Mouse (Mus musculus) MEL-GATA-1-ER (cell line): ENCODE measurements around the gene Phyhipl.

ENCODE experiments used
- DNase-seq: peaks from one replicate; pipeline ENCODE4 v3.0.0-alpha.2; 2012; ENCODE audit warnings: low read depth; ENCODE audit errors: extremely low read depth

The Phyhipl gene

DNA sequence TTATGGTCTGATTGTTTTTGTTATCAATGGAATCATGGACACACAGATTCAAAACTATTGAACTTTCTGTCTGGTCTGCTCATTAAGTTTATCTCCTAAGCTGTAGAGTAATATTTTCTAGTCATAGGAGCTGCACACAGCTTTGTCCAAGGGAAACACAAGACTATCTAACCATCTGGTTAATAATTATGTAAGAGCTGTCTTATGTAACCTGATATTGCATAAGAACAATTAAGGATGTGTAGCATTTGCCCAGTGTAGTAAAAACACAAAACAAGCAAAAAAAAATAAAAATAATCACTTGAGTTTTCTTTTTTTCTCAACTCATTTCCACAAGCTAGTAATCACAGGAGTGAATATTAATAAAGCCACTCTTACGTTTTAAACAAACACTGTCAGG is 20.5 kb downstream of the Phyhipl start:
- no peak for DNase-seq

DNA sequence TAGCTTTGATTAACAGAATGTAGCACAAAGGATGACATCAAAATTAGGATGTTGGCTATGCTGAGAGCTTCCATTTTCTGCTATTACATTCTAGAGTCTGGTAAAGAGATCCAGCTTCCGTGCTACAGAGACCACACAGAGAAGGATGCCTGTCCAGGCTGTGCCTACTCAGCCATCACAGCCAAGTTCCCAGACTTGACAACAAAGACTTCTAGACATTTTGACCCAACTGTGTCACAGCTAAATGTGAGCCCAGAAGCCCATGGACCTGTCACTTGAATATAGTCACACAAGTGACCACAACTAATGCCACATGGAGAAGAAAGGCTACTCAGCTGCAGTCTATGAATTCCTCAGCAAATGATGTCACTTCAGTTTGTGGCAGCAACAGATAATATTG is 24.6 kb downstream of the Phyhipl start:
- DNase-seq = no peak

DNA sequence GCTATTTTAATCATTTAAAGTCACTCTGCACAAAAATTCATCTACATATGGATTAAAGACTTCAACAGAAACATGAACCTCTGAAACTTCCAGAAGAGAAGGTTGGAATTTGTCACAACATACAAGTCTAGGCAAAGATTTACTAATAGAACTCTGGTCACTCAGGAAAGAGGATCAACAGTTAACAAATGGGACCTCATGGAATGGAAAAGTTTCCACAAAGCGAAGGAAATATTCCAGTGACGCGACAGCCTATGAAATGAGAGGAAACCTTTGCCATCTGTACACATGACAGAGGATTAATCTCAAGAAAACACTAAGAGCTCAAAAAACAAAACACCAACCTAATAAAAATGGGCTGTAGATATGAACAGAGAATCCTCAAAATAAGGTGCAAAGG is 32.3 kb downstream of the Phyhipl start:
- no peak for DNase-seq

DNA sequence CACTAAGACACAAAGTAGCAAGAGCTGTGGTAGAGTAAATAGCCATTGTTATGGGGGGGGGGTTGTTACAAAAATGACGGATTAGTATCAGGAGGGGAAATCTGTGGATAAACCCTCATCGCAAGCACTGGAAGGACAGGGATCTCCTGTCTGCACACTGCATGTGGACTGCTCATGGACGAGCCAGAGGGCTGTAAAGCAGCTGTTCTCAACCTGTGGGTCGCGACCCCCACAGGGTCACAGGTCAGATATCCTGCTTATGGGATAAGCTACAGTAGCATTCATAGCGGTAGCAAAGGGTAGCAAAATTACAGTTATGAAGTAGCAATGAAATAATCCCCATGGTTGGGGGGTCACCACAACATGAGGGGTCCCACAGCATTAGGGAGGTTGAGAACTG is 39.4 kb downstream of the Phyhipl start:
- no peak for DNase-seq

DNA sequence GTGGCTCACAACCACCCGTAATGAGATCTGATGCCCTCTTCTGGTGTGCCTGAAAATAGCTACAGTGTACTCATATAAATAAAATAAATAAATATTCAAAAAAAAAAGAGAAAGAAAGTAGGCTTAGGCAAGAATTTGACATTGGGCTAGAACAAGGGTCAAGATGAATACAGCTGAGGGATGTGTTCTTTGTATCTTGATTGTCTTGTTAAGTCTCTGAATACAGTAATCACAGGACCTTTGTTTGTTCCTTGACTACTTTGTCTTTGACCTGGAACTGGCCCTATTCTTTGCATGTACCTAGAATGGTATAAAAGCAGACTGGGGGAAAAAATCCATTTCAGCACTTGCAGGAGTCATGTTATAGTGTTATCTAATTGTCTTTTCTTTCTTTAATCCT is 44.1 kb downstream of the Phyhipl start:
- DNase-seq = no peak

DNA sequence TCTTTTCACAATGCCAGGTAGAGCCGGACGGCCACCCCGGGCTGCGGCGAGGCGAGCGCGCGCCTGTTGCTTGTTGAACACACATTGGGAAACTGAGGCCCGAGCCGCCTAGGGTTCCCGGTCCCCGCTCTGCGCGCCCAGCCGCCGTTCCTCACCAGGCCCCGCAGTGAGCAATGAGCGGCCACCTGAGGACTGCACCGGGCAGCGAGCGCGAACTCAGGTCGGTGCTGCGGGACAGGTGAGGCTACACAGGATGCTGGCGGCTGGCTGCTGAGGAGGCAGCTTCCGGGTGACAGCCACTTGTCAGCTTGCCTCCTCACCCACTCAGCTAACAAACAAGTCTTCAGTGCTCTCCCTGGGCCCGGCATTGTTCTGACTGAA is 55.9 kb downstream of the Phyhipl start:
- DNase-seq = no peak

DNA sequence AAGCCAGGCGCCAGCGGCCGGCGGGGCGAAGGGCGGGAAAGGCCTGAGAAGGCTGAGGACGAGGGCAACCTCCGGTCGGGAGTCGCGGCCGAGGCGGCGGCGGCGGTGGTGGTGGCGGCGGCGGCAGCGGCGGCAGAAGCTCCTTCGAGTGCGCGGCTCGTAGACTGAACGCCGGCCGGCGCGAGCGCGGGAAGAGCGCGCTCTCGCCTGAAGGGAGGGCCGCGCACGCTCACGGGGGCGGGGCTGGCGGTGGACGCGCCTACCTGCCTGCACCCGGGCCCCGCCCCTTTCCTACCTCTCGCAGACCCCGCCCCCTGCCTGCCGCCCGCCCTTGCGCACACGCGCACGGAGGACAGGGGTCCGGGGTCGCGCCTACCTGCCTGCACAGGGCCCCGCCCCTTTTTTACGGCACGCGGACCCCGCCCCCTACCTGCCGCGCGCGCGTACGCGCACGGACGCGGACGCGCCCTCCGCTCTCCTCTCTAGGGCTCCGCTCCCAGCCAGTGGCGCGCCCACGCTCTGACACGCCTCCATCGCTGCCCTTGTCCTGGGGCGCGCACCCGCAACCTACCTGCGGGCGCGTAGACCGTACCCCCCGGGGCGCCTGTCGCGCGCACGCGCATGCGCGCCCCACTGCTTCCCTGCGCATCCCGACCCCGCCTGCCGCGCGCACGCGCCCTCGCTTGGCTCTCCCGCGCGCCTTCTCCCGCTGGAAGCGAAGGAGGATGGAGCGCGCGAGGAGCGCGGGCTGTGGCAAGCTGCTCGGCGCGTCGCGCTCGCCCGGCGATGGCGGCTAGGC is 56.4 kb downstream of the Phyhipl start:
- no peak for DNase-seq

DNA sequence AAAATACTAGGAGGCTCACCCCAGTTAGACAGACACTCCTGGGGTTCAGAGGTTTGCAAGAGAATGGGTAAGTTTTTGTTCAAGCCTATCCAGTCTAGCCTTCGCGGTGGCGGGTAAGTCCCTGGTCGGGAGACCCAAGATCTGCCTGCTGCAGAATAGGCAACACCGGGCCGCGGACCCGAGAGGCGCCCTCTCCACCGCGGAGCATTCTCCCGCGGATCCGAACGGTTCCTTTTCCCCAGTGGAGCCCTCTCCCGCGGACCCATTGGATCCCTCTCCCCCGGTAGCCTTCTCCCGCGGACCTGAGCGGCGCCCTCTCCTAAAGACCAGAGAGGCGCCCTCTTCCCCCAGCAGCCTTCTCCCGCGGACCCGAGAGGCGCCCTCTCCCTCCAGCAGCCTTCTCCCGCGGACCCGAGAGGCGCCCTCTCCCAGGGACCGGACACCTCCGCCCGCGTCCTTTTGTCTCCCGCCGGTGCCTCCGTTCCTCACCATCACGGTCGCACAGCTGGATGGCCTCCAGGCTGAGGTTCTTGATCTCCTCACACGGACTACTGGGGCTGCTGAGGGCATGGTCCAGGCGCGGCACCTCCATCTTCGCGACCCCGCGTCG is 57.1 kb downstream of the Phyhipl start:
- no peak for DNase-seq

DNA sequence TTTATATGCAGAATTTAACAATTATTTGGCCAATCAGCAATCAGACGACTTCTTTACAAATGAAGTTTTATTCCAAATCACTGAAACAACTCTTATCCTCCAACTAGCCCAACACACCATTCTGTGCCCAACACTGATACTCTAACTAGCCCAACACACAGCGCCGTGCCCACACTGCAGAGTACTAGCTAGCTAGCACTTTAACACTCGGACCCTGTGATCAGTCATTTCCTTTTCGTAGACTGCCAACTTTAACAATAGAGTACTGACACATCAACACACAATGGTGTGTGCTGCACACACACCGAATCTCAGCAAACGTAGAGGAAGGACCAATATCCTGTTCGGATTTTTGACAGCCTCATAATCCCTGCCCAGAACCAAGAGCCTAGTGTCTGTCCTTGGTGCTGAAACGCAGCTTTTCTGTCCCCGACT is 57.7 kb downstream of the Phyhipl start:
- DNase-seq = no peak

DNA sequence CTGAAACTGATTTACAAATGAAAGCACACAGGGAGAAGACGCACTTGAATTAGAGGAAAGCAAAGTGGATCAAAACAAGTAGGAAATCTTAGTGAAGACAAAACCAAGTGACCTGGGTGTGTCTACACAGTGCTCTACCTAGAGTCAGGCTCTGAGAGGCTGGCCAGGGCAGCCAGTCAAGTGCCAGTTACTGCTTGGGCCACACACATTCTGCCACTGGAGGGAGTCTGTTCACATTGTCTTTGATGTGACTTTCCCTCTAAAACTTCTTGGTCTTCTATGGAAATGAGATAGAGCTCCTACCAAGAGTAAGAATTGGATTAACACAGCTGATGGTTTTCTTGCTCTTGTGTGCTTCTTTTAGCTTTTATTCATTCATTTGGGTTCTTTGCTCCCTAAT is 61.8 kb downstream of the Phyhipl start:
- DNase-seq = no peak

DNA sequence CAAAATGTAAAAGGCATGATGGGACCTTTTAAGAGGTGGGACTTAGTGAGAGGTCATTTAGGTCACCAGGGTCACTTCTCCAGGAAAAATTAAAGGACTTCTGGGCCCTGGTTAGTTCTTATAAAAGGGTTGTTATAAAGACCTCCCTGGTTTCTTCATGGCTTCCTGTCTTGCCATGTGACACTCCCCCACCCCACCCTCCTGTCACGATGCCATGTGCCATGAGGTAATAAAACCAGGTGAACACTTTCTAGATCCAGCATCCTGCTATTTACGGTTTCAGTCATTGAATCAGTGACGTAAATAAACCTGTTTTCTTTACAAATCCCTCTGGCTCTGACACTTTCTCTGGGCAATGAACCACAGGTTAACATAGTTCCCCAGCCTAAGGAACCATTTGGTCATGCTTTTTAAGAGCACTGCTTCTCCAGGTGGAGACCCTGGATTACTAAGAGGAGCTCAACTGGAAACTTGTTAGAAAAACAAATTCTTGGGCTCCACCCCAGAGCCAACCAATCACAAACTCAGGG is 68.8 kb downstream of the Phyhipl start:
- no peak for DNase-seq

DNA sequence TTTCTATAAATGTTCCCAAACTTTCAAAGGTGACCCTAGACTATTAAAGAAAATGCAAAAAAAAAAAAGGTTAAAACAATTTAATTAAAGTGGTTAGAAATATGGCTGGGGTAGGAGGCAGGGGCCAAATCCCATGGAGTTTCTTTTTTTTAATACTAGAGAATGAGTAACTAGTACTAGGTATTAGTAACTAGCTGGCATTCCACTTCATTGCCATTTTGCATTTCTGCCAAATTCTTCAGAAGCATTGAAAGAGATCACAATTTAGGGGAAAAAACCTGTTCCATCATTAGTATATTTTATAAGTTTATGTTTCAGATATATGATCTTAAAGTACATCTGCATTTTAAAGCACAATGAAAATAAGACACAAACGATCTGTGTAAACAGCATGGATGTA is 71.6 kb downstream of the Phyhipl start:
- DNase-seq = no peak

DNA sequence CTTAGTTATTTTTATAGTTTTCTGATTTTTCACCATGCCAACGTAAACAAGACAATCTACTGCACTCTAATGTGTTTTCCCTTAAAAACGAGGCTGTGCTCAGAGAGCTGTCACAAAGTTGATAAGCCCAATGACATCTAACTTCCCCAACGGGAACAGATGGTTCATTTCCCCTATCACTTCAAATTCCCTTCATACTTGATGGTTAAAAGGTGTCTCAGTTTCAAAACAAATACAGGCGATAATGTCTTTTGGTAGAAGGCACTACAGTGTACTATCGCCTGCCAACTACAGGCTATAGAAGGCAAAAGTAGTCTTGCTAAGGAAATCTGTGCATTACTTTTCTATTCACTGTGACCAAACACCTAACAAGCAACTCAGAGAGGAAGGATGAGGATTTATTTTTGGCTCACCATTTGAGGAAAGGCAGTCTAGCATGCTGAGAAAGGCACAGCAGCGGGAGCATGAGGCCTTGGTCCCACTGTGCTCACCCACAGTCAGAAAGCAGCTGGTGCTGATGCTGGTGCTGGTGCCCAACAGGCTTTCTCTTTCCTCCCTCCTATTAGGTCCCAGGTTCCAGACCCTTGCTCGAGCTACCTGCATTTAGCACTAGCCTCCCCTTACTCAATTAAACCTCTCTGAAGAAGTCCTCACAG is 74.1 kb downstream of the Phyhipl start:
- no peak for DNase-seq

DNA sequence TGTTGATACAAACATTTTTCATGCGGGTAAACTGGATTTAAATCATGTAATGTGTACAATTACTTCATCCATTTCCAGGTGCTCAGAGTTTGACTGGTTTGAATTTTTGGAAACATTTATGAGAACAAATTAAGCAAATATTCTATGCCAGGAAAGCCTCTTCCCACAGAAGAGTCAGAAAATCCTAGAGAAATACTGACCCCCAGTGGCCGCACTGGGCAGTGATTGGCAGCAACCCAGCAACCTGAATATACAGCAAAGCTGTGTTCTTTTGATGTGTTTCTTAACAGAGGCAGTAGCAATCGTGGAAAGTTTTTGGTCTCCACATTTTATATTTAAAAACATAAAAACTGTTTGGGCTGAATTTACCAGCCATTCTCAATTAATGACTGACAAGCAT is 92.1 kb downstream of the Phyhipl start:
- no peak for DNase-seq

DNA sequence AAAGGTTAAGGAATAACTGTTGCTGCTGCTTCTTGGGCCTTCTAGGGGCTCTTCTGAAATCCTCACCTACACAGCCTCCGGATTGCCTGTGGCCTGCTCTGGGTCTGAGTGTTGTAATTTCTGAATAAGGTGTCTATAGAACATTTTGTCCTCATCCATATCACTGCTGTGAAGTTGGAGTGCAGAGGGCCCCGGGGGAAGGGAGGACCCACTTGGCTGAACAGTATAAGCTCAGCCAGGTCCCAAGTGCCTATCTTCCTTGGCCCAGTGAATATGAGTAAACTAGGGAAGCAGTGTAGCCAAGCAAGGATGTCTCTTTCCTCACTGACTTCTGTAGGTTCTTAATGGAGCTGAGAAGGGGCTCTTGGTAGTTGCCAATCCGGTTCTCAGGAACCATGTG is 103.2 kb downstream of the Phyhipl start:
- no peak for DNase-seq

DNA sequence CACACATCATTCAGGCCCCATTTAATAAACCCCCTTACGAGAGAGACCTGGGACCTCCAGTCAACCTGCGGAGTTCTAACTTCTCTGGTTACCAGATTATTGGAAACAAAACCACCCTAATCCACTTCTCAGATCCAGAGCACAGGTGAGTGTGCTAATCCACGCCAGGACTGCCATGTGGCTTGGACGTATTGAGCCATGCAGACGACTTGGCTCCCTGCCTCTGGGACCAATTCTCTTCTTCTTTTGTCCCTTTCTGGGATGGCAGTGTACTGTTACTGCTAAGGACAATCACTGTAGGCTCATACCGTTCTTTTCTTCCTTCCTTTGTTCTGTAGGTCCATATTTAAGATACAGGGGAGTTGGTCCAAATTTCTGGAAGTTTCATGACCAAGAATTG is 112.9 kb downstream of the Phyhipl start:
- DNase-seq = no peak

DNA sequence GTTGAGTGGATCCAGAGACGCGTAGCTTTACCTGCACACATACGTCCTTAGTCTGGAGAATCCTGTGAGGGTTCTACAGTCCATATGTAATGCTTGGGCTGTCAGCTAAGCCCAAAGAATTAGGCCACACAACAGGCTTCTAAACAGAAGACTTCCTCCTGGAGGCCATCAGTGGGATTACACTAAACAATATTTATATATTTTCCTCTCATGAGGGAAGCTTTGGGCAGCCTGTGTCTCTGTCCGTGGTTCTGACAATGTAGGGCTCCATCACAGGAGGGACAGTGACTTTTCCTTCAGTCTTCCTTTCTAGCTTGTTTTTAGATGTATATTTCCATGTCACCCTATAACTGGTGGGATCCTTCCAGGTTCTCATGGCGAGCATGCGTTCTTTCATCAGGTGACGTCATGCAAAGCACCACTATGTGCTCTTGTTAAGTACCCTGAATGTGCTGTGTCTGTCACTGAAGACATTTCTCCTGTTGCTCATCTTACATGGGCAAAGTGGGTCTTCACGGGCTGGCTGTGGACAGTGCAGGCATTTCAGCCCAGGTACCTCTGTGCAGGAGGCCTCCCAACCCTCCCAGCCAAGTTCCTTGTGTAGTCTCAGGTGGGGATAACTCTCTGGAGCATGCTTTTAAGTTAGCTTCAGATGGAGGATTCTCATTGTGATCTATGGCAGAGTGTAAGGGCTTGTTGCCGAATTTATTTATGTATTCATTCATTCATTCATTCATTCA is 115.1 kb downstream of the Phyhipl start:
- DNase-seq = no peak

DNA sequence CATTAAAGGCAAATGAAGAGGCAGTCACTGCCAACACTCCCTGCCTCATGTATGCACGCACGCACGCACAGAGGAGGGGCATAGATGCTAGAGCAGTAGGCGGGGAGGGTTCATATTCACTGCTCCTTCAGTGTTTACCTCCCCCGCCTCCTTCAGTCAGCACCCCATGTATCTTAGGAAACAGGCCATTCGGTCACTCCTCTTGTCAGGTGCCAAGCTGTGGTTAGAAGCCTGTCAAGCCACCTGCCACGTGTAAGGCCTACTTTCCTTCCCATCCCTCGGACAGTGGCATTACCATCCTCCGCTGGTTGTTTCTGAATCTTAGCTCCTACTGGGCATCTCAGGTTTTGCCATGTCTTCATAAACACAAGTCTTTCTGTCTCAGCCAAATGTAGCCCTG is 116.5 kb downstream of the Phyhipl start:
- DNase-seq = no peak

DNA sequence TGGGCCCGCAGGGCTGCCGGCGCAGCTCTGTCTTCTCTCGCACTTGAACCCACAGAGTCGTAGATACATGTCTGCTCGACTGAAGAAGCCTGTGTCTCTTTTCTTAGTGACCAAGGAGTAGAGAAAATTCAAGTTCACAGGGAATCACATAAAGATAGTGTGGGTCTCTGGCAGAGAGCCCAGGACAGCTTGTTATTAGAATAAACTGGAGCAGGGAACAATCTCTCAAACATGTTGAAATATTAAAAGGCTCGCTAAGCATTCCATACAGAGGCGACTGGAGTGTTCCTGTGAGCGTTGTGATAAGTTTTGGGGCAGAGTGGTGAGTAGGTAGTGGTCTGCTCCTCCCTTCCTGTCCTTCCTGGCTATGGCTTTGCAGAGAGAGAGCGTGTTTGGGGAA is 118.1 kb downstream of the Phyhipl start:
- DNase-seq = no peak

DNA sequence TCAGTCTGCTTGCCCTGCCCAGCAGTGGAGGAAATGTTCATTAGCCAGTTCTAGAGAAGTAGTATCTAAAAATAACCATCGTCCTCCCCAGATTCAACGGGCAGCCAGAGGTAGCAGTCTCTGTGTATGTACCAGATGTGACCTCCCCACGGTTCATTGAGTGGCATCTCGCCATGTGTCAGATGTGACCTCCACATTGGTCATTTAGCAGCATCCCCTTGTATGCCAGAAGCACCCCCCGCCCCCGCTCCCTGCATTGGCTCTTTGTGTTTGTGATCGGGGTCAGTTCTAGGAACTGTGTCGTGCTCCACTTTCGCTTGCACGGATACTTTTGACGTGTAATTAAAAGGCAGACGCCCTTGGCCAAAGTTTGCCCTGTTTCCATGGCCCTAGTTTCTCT is 120.4 kb downstream of the Phyhipl start:
- no peak for DNase-seq

DNA sequence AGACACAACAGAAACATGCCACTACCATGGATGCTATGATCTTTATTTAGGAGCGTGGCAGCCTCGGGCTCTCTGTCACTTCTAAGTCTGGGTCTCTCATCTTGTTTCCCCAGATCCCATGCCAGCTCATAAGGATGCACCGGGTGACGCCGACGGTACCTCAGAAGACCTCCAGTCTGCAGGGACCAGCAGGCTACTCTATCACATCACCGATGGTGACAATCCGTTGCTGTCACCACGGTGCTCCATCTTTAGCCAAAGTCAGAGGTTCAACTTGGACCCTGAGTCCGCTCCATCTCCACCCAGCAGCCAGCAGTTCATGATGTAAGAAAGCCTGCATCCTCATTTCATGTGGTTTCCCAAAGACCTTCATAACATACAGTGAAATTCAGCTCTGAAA is 121.2 kb downstream of the Phyhipl start:
- no peak for DNase-seq

DNA sequence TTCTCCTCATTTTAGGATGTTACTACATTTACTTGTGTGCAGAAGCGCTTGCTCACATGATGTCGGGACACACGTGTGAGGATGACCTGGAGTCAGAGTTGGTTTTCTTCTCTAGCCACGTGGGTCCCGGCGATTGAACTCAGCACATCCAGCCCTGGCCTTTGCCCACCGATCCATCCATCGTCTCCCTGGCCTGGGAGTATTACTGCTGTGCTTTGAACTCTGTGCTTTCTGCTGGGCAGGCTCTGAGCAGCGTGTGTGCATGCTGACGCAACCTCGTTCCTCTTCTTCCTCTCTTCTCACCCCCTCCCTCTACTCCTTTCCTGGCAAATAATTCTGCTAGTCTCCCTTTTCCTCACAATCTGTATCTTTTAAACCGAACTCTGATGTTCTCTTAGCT is 121.8 kb downstream of the Phyhipl start:
- DNase-seq = no peak
